Mouse (Mus musculus): ENCODE results near the gene Fkbp8. TPM values are rescaled to one million over a fixed set of nuclear protein-coding genes. Genes with fewer than 3 reads are reported as not detected.
A peak's percentile ranks its signal among the peaks of the same experiment; 100 is the strongest.

The Fkbp8 gene
- polyA plus RNA-seq, 1 experiment from 2014 or later = 389 TPM

- Histone ChIP-seq H3K4me1 (peaks cover 12% of the 10 kb centered on the region), H3K9me3 (replicated peaks) (no peaks in the 10 kb centered on the region), H3K27ac (replicated peaks) (no peak overlapping the region), H3K4me2 (no peak overlapping the region), H3K27me3 (replicated peaks) (no peaks in the 10 kb centered on the region), H3K4me3 (replicated peaks) (no peak overlapping the region), H3K9ac (replicated peaks) (no peak overlapping the region), H3K36me3 (peaks cover 66% of the 10 kb centered on the region)
- ATAC-seq (ENCODE audit: low FRiP score) = no peak
- 97% methylated on average over 3 of the region's 3 CpGs for WGBS
These were observed 7.7 kb downstream of the Fkbp8 start for GRCm38 (mm10) chr8:70535221-70535620.

- 89% methylated on average over 2 of the region's 2 CpGs for WGBS
- Histone ChIP-seq H3K27ac (replicated peaks) (no peak overlapping the region), H3K4me3 (replicated peaks) (no peak overlapping the region), H3K9ac (replicated peaks) (no peak overlapping the region), H3K27me3 (replicated peaks) (no peaks in the 10 kb centered on the region), H3K4me2 (no peak overlapping the region), H3K9me3 (replicated peaks) (no peaks in the 10 kb centered on the region), H3K36me3 (peaks cover 63% of the 10 kb centered on the region), H3K4me1 (peaks cover 16% of the 10 kb centered on the region)
- ATAC-seq (ENCODE audit: low FRiP score) = no peak
These were observed 8.2 kb downstream of the Fkbp8 start for GRCm38 (mm10) chr8:70535701-70536100.

- H3K4me1 ChIP-seq = peaks cover 38% of the 10 kb centered on the region
- WGBS = 15% methylated on average over 24 of the region's 24 CpGs
- H3K27ac ChIP-seq (replicated peaks) = peak overlapping the region; percentile 97
- H3K4me3 ChIP-seq (replicated peaks) = peak overlapping the region; percentile 88
- H3K36me3 ChIP-seq = peaks cover 39% of the 10 kb centered on the region
- H3K27me3 ChIP-seq (replicated peaks) = no peaks in the 10 kb centered on the region
- peak overlapping the region; percentile 42 for H3K9ac ChIP-seq (replicated peaks)
- peak; percentile 7; the same call in 1 of the 2 replicates for ATAC-seq (ENCODE audit: low FRiP score)
- no peaks in the 10 kb centered on the region for H3K9me3 ChIP-seq (replicated peaks)
- H3K4me2 ChIP-seq = peak overlapping the region; percentile 93
These were observed 10.6 kb downstream of the Fkbp8 start for GRCm38 (mm10) chr8:70538024-70538579.

GRCm38 (mm10) chr8:70538633-70539076 is 11.1 kb downstream of the Fkbp8 start:
- H3K9ac ChIP-seq (replicated peaks) = peak overlapping the region; percentile 91
- H3K36me3 ChIP-seq = peaks cover 34% of the 10 kb centered on the region
- H3K27ac ChIP-seq (replicated peaks) = peak overlapping the region; percentile 97
- H3K9me3 ChIP-seq (replicated peaks) = no peaks in the 10 kb centered on the region
- WGBS = under 1% methylated on average over 32 of the region's 32 CpGs
- H3K4me1 ChIP-seq = peaks cover 42% of the 10 kb centered on the region
- ATAC-seq (ENCODE audit: low FRiP score) = peak; percentile 86
- H3K27me3 ChIP-seq (replicated peaks) = no peaks in the 10 kb centered on the region
- H3K4me2 ChIP-seq = peak overlapping the region; percentile 93
- H3K4me3 ChIP-seq (replicated peaks) = peak overlapping the region; percentile 88

DNA sequence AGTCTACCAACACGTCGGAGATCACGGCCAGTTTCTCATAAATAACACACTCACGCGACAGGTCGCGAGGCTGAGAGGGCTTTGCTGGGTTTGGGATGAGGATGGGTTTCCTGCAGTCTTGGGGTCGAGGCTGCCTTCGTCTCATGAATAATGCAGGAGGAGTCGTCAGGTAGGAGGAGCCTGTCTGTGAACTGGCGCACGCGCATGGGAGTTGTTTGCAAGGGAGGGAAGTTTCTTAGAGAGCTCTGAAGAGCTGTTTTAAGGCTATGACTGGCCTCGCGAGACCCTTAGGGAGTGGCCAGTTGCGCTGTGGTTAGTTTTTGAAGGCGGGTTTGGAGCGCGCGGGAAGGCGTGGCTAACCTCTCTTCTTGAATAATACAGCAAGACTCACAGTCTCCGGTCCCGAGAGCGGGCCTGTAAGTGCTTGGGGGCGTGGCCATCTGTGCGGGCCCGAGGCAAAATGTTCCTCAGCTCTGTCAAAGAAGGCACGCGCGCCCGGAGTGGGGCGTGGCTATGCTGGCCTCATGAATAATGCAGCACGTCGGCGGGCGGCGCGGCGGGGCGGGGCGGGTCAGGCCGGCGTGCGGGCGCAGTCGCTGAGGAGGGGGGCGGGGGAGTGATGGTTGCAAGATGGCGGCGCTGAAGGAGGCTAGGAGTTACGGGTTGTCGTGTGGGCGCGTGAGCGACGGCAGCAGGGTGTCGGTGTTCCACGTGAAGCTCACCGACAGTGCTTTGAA is 11.7 kb downstream of the Fkbp8 start, which contains the start of gene Ell:
Ell (plus strand) TSS at position 381 of the 737 bp plus-strand sequence.
- Histone ChIP-seq H3K4me3 (replicated peaks) (peak within 1 kb of the TSS; percentile 88), H3K36me3 (peaks cover 28% of the 10 kb centered on the region), H3K9ac (replicated peaks) (peak within 1 kb of the TSS; percentile 91), H3K27me3 (replicated peaks) (no peaks in the 10 kb centered on the region), H3K27ac (replicated peaks) (peak within 1 kb of the TSS; percentile 97), H3K9me3 (replicated peaks) (no peaks in the 10 kb centered on the region), H3K4me2 (peak within 1 kb of the TSS; percentile 93), H3K4me1 (peaks cover 48% of the 10 kb centered on the region)
- under 1% methylated on average over 58 of the region's 58 CpGs for WGBS
- ATAC-seq (ENCODE audit: low FRiP score) = peak; percentile 91

- Histone ChIP-seq H3K27me3 (replicated peaks) (no peaks in the 10 kb centered on the region), H3K4me2 (peak overlapping the region; percentile 93), H3K4me1 (peaks cover 52% of the 10 kb centered on the region), H3K9ac (replicated peaks) (peak overlapping the region; percentile 91), H3K36me3 (peaks cover 20% of the 10 kb centered on the region), H3K27ac (replicated peaks) (peak overlapping the region; percentile 97), H3K9me3 (replicated peaks) (no peaks in the 10 kb centered on the region), H3K4me3 (replicated peaks) (peak overlapping the region; percentile 88)
- ATAC-seq (ENCODE audit: low FRiP score) = no peak
- 15% methylated on average over 4 of the region's 4 CpGs for WGBS
These were observed 12.5 kb downstream of the Fkbp8 start for GRCm38 (mm10) chr8:70540013-70540506.

- 62% methylated on average over 7 of the region's 7 CpGs for WGBS
- Histone ChIP-seq H3K36me3 (peaks cover 15% of the 10 kb centered on the region), H3K9me3 (replicated peaks) (no peaks in the 10 kb centered on the region), H3K4me3 (replicated peaks) (peak overlapping the region; percentile 88), H3K27me3 (replicated peaks) (no peaks in the 10 kb centered on the region), H3K27ac (replicated peaks) (0 out of 2 replicates have a peak overlapping the region, but pooled peaks have one; percentile 18), H3K9ac (replicated peaks) (peak overlapping the region; percentile 91), H3K4me1 (peaks cover 52% of the 10 kb centered on the region), H3K4me2 (peak overlapping the region; percentile 93)
- ATAC-seq (ENCODE audit: low FRiP score) = no peak
These were observed 13.1 kb downstream of the Fkbp8 start for GRCm38 (mm10) chr8:70540507-70541071.

GRCm38 (mm10) chr8:70541081-70541480 is 13.6 kb downstream of the Fkbp8 start:
- 88% methylated on average over 5 of the region's 5 CpGs for WGBS
- Histone ChIP-seq H3K4me3 (replicated peaks) (peak overlapping the region; percentile 88), H3K9ac (replicated peaks) (peak overlapping the region; percentile 14; the same call in 1 of the 2 replicates), H3K27ac (replicated peaks) (no peak overlapping the region), H3K4me1 (peaks cover 52% of the 10 kb centered on the region), H3K9me3 (replicated peaks) (no peaks in the 10 kb centered on the region), H3K27me3 (replicated peaks) (no peaks in the 10 kb centered on the region), H3K36me3 (peaks cover 11% of the 10 kb centered on the region), H3K4me2 (peak overlapping the region; percentile 93)
- no peak for ATAC-seq (ENCODE audit: low FRiP score)

DNA sequence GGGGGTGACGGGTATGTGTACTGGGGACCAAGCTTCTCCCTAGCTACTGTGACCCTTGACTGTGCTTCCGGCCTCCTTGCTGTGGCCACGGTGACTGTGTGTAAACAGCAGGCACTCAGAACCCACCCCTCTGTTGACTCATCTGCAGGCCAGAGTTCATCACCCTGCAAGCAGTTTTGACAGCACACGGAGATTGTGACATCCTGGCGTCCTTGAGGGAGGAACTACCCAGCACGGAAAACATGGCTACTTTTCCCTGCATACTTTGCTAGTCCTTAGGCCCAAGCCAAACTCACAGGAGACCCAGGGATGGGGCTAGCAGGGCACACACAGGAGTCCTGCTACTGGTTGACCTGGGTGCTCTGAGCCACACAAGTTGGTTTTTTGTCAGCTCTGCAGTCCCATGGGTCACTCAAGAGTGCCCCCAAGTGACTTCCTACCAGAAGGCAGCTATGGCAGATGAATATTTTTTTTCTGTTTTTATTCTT is 16.7 kb downstream of the Fkbp8 start:
- Histone ChIP-seq H3K4me3 (replicated peaks) (no peak overlapping the region), H3K4me1 (peaks cover 44% of the 10 kb centered on the region), H3K36me3 (no peaks in the 10 kb centered on the region; the same call in 1 of the 2 replicates), H3K9me3 (replicated peaks) (no peaks in the 10 kb centered on the region), H3K27ac (replicated peaks) (no peak overlapping the region), H3K4me2 (no peak overlapping the region), H3K9ac (replicated peaks) (no peak overlapping the region), H3K27me3 (replicated peaks) (no peaks in the 10 kb centered on the region)
- no peak for ATAC-seq (ENCODE audit: low FRiP score)
- 74% methylated on average over 6 of the region's 6 CpGs for WGBS

- ATAC-seq (ENCODE audit: low FRiP score) = no peak
- Histone ChIP-seq H3K9me3 (replicated peaks) (no peaks in the 10 kb centered on the region), H3K9ac (replicated peaks) (no peak overlapping the region), H3K27ac (replicated peaks) (no peak overlapping the region), H3K36me3 (no peaks in the 10 kb centered on the region; the same call in 1 of the 2 replicates), H3K4me2 (no peak overlapping the region), H3K4me1 (peaks cover 28% of the 10 kb centered on the region), H3K27me3 (replicated peaks) (no peaks in the 10 kb centered on the region), H3K4me3 (replicated peaks) (no peak overlapping the region)
- 88% methylated on average over 4 of the region's 4 CpGs for WGBS
These were observed 18.9 kb downstream of the Fkbp8 start for GRCm38 (mm10) chr8:70546412-70546811.

- H3K9me3 ChIP-seq (replicated peaks) = no peaks in the 10 kb centered on the region
- H3K4me1 ChIP-seq = peaks cover 30% of the 10 kb centered on the region
- ATAC-seq (ENCODE audit: low FRiP score) = no peak
- no peak overlapping the region for H3K4me3 ChIP-seq (replicated peaks)
- H3K36me3 ChIP-seq = no peaks in the 10 kb centered on the region; the same call in 1 of the 2 replicates
- H3K4me2 ChIP-seq = no peak overlapping the region
- H3K27ac ChIP-seq (replicated peaks) = no peak overlapping the region
- H3K27me3 ChIP-seq (replicated peaks) = no peaks in the 10 kb centered on the region
- H3K9ac ChIP-seq (replicated peaks) = no peak overlapping the region
- 88% methylated on average over 6 of the region's 6 CpGs for WGBS
These were observed 20.2 kb downstream of the Fkbp8 start for GRCm38 (mm10) chr8:70547762-70548161.
